24 mouse cellular contexts compared by ENCODE assay signal in genomic region chrX:136043726-136044125, GRCm38 (mm10). TPM values are rescaled to one million over a fixed set of nuclear protein-coding genes. Genes with fewer than 3 reads are reported as not detected.
DNase-seq lines count a peak whose midpoint lies in the region; ATAC-seq and TF ChIP-seq lines count a peak whose summit lies in the region.
"Had no signal": no experiment of that assay in that cellular context is flagged by ENCODE, and none has a peak within 500 bp of the region (broad histone marks: within the 10 kb centered on the region; RNA-seq: fewer than 3 reads in every experiment).

No protein-coding gene starts in this region.

- no peaks in the 10 kb centered on the region for H3K9me3 ChIP-seq in liver, postnatal 0 days (ENCODE audit: low read length)
- H3K9me3 ChIP-seq: embryonic facial prominence, embryonic 10.5 days; embryonic facial prominence, embryonic 12.5 days; forebrain, embryonic 13.5 days; forebrain, embryonic 15.5 days; G1E had no signal

- no peak overlapping the region for H3K27ac ChIP-seq in liver, postnatal 0 days (ENCODE audit: low read depth)
- H3K27ac ChIP-seq: embryonic facial prominence, embryonic 10.5 days; embryonic facial prominence, embryonic 12.5 days; forebrain, embryonic 13.5 days; forebrain, embryonic 15.5 days had no signal

- intact Hi-C loops in left cerebral cortex, postnatal 10 days (cut with DNase I) = no loop called here

- 61% methylated on average over 1 of the region's 1 CpGs for WGBS in liver, postnatal 0 days (ENCODE audit: insufficient replicate concordance)

- peak; percentile 71 for ATAC-seq in liver, postnatal 0 days
- ATAC-seq: activated CD4-positive, CD25-positive, alpha-beta regulatory T cell, adult 4 months; CD4-positive, CD25-positive, alpha-beta regulatory T cell, adult 4 months; forebrain, embryonic 13.5 days; forebrain, embryonic 15.5 days; forebrain, postnatal 0 days; Patski had no signal

- H3K9ac ChIP-seq in liver, postnatal 0 days (replicated peaks) = no peak overlapping the region
- H3K9ac ChIP-seq: embryonic facial prominence, embryonic 12.5 days; forebrain, embryonic 13.5 days; forebrain, embryonic 15.5 days; forebrain, postnatal 0 days had no signal

- H3K27me3 ChIP-seq in liver, postnatal 0 days (ENCODE audit: insufficient read depth, low read length) = no peaks in the 10 kb centered on the region; the same call in 1 of the 2 replicates
- H3K27me3 ChIP-seq: CH12.LX; embryonic facial prominence, embryonic 12.5 days; forebrain, embryonic 13.5 days; forebrain, embryonic 15.5 days had no signal

- TF ChIP-seq EP300 in liver, postnatal 0 days (IDR thresholded peaks at IDR 0.05; ENCODE audit: low read depth) = peak; percentile 51; the same call in 1 of the 2 replicates

- DNase-seq in adrenal gland, postnatal 10 days = peak; percentile 14
- no peak for DNase-seq in adrenal gland, postnatal 25 days
- DNase-seq in liver, postnatal 0 days = no peak
- DNase-seq in liver = no peak
- DNase-seq in left cerebral cortex, postnatal 10 days (ENCODE audit: extremely low spot score in 1 of 2, low spot score in 2 of 2) = no peak
- DNase-seq: adrenal gland, adult 2 months; adrenal gland, postnatal 36 days; B cell, adult 2 months; cerebellum, adult 11-12 months; cerebellum, adult 2 months; cerebellum, adult 9-10 months; cerebellum, postnatal 10 days; cerebellum, postnatal 25 days; forebrain, postnatal 0 days had no signal

- no peak overlapping the region for H3K4me3 ChIP-seq in liver, postnatal 0 days (ENCODE audit: low read depth, low read length)
- H3K4me3 ChIP-seq: embryonic facial prominence, embryonic 10.5 days; embryonic facial prominence, embryonic 12.5 days; forebrain, embryonic 13.5 days; forebrain, embryonic 15.5 days had no signal

- no peaks in the 10 kb centered on the region for H3K36me3 ChIP-seq in liver, postnatal 0 days (replicated peaks; ENCODE audit: insufficient read depth, low read length)
- H3K36me3 ChIP-seq: embryonic facial prominence, embryonic 10.5 days; embryonic facial prominence, embryonic 12.5 days; forebrain, embryonic 15.5 days; G1E had no signal

- no peak overlapping the region for H3K4me2 ChIP-seq in liver, postnatal 0 days (ENCODE audit: low read depth, low read length)
- H3K4me2 ChIP-seq: embryonic facial prominence, embryonic 12.5 days; forebrain, embryonic 13.5 days; forebrain, embryonic 15.5 days had no signal

- no peaks in the 10 kb centered on the region for H3K4me1 ChIP-seq in liver, postnatal 0 days (ENCODE audit: insufficient read depth)
- H3K4me1 ChIP-seq: embryonic facial prominence, embryonic 10.5 days; embryonic facial prominence, embryonic 12.5 days; forebrain, embryonic 13.5 days; forebrain, embryonic 15.5 days had no signal

- no peak for TF ChIP-seq CTCF in liver, postnatal 0 days (IDR thresholded peaks at IDR 0.05; ENCODE audit: low read depth)

RNA-seq across cellular contexts. Expression of gene Arxes1, which starts 10.6 kb away (rescaled TPM):
- 10 to 100 TPM; 25.0 to 30.2 TPM for total RNA-seq in adrenal gland, postnatal 10 days (2021)
- total RNA-seq in adrenal gland, postnatal 25 days (2021) = 4.0 and 5.5 TPM in 2 replicates
- polyA plus RNA-seq in liver, postnatal 0 days (2015; fragmentation: Nextera tagmentation; extraction: Ambion mirVana) = 3.8 and 4.4 TPM in 2 replicates
- total RNA-seq in left cerebral cortex, postnatal 10 days (2021) = 100 to 1,000 TPM in 1 of 2 experiments, 10 to 100 TPM in 1; 85.8 to 109 TPM
- total RNA-seq: CH12.LX, G1E had no signal
- polyA plus RNA-seq: activated CD4-positive, CD25-positive, alpha-beta regulatory T cell, adult 4 months; CD4-positive, CD25-positive, alpha-beta regulatory T cell, adult 4 months; G1E had no signal

RNA-seq across cellular contexts. Expression of gene Bex2, which starts 24.3 kb away (rescaled TPM):
- 10 to 100 TPM; 34.5 to 38.8 TPM for total RNA-seq in adrenal gland, postnatal 10 days (2021)
- total RNA-seq in adrenal gland, postnatal 25 days (2021) = 16.1 and 27.7 TPM in 2 replicates
- polyA plus RNA-seq in liver, postnatal 0 days (2015; fragmentation: Nextera tagmentation; extraction: Ambion mirVana) = 141 and 149 TPM in 2 replicates
- 100 to 1,000 TPM; 440 to 449 TPM for total RNA-seq in left cerebral cortex, postnatal 10 days (2021)
- total RNA-seq: CH12.LX, G1E had no signal

RNA-seq across cellular contexts. Expression of gene Nxf3, which starts 41.3 kb away (rescaled TPM):
- total RNA-seq in adrenal gland, postnatal 10 days (2021) = not detected
- total RNA-seq in adrenal gland, postnatal 25 days (2021) = not detected in 2 replicates
- polyA plus RNA-seq in liver, postnatal 0 days (2015; fragmentation: Nextera tagmentation; extraction: Ambion mirVana) = 0.07 and 0.09 TPM in 2 replicates
- under 1 TPM; 0.15 to 0.22 TPM for total RNA-seq in left cerebral cortex, postnatal 10 days (2021)
- total RNA-seq: adrenal gland, adult 2 months; adrenal gland, postnatal 36 days; forebrain, postnatal 0 days had no signal
- polyA plus RNA-seq: activated CD4-positive, CD25-positive, alpha-beta regulatory T cell, adult 4 months; adrenal gland, adult 2 months; CD4-positive, CD25-positive, alpha-beta regulatory T cell, adult 4 months; embryonic facial prominence, embryonic 10.5 days; forebrain, embryonic 11.5 days; forebrain, embryonic 13.5 days; forebrain, embryonic 15.5 days; Patski had no signal

RNA-seq across cellular contexts. Expression of gene Arxes2, which starts 50.1 kb away (rescaled TPM):
- total RNA-seq in adrenal gland, postnatal 10 days (2021) = 10 to 100 TPM; 62.1 to 76.8 TPM
- total RNA-seq in adrenal gland, postnatal 25 days (2021) = 23.5 and 25.4 TPM in 2 replicates
- polyA plus RNA-seq in liver, postnatal 0 days (2015; fragmentation: Nextera tagmentation; extraction: Ambion mirVana) = 16.3 and 16.8 TPM in 2 replicates
- total RNA-seq in left cerebral cortex, postnatal 10 days (2021) = 100 to 1,000 TPM; 106 to 108 TPM

Comparison
In these comparisons a context has a peak if more than half of its experiments do, and no peak if none do; other contexts are left out.
1. RNA of gene Bex2, which starts 24.3 kb away (total RNA-seq): 440 to 449 TPM in left cerebral cortex, postnatal 10 days; 34.5 to 38.8 TPM in adrenal gland, postnatal 10 days and 16.1 to 27.7 TPM in adrenal gland, postnatal 25 days; every median in the first group is over 10 times any median in the second.